Mouse (Mus musculus) myocyte (in vitro differentiated cells): ENCODE results near the gene Cbr2. TPM values are rescaled to one million over a fixed set of nuclear protein-coding genes. Genes with fewer than 3 reads are reported as not detected.
A peak's percentile ranks its signal among the peaks of the same experiment; 100 is the strongest.

Source experiments
- H3K27me3 ChIP-seq: one replicate; pipeline ENCODE4 v1.6.1; 2011; ENCODE audit not compliant: control insufficient read depth, insufficient read depth, insufficient read length
- H3K36me3 ChIP-seq: one replicate; pipeline ENCODE4 v1.6.1; 2011; ENCODE audit not compliant: control insufficient read depth, insufficient read depth
- H3K4me2 ChIP-seq: one replicate; pipeline ENCODE4 v1.6.1; 2011; ENCODE audit warnings: low read depth, control low read depth
- H3K4me3 ChIP-seq: one replicate; pipeline ENCODE4 v1.5.1; 2011; ENCODE audit warnings: mild to moderate bottlenecking, control low read depth, moderate library complexity
- H3K79me2 ChIP-seq: one replicate; pipeline ENCODE4 v1.6.1; 2011; ENCODE audit not compliant: control insufficient read depth, insufficient read depth
- H3ac ChIP-seq: one replicate; pipeline ENCODE4 v1.6.1; 2011; ENCODE audit not compliant: control insufficient read depth, insufficient read length
- CEBPB ChIP-seq: IDR thresholded peaks from 2 replicates; pipeline ENCODE4 v1.6.1; 2011; ENCODE audit warnings: mild to moderate bottlenecking, moderate library complexity; ENCODE audit not compliant: poor library complexity, insufficient read depth, severe bottlenecking
- E2F4 ChIP-seq: IDR thresholded peaks from one replicate; pipeline ENCODE4 v1.6.1; 2011; ENCODE audit warnings: mild to moderate bottlenecking, control low read depth, moderate library complexity; ENCODE audit not compliant: insufficient read depth
- MAX ChIP-seq: IDR thresholded peaks from one replicate; pipeline ENCODE4 v1.6.1; 2011; ENCODE audit warnings: low read depth, mild to moderate bottlenecking, control low read depth
- MYOD1 ChIP-seq, 3 experiments: IDR thresholded peaks; one replicate each; pipeline ENCODE4 v1.6.1; 2011; ENCODE audit warnings: control low read depth in 2 of 3, low read depth in 2 of 3, mild to moderate bottlenecking in 2 of 3, moderate library complexity in 1 of 3; ENCODE audit not compliant: insufficient read length in 2 of 3, control insufficient read depth in 1 of 3
- MYOG ChIP-seq, 3 experiments: IDR thresholded peaks; one replicate each; pipeline ENCODE4 v1.6.1; 2011; ENCODE audit warnings: control low read depth in 2 of 3, low read depth in 2 of 3, mild to moderate bottlenecking in 2 of 3; ENCODE audit not compliant: insufficient read length in 2 of 3, control insufficient read depth in 1 of 3, insufficient read depth in 1 of 3
- POLR2A ChIP-seq: IDR thresholded peaks from one replicate; pipeline ENCODE4 v1.6.1; 2011; ENCODE audit warnings: low read depth, mild to moderate bottlenecking, control low read depth, moderate library complexity; ENCODE audit not compliant: insufficient read length
- POLR2AphosphoS2 ChIP-seq: IDR thresholded peaks from one replicate; pipeline ENCODE4 v1.6.1; 2011; ENCODE audit warnings: low read depth, control low read depth; ENCODE audit not compliant: insufficient read length
- REST ChIP-seq: IDR thresholded peaks from one replicate; pipeline ENCODE4 v1.6.1; 2011; ENCODE audit warnings: mild to moderate bottlenecking, control low read depth, moderate library complexity; ENCODE audit not compliant: insufficient read depth, insufficient read length
- SRF ChIP-seq: IDR thresholded peaks from one replicate; pipeline ENCODE4 v1.6.1; 2011; ENCODE audit warnings: low read depth; ENCODE audit not compliant: control insufficient read depth, insufficient read length
- TCF12 ChIP-seq: IDR thresholded peaks from one replicate; pipeline ENCODE4 v1.6.1; 2011; ENCODE audit warnings: mild to moderate bottlenecking, control low read depth; ENCODE audit not compliant: poor library complexity, insufficient read depth, severe bottlenecking
- TCF3 ChIP-seq: IDR thresholded peaks from one replicate; pipeline ENCODE4 v1.6.1; 2011; ENCODE audit warnings: low read depth, control low read depth; ENCODE audit not compliant: insufficient read length
- USF1 ChIP-seq: IDR thresholded peaks from one replicate; pipeline ENCODE4 v1.6.1; 2011; ENCODE audit warnings: low read depth, mild to moderate bottlenecking, control low read depth, moderate library complexity
- polyA plus RNA-seq: library from polyadenylated mRNA; unstranded; fragments of >200 nt; fragmentation: generic; extraction: Trizol; gene quantifications from one replicate; pipeline ENCODE4 v1.2.1, GENCODE M21; 2012; ENCODE audit warnings: missing spikeins

The Cbr2 gene
- polyA plus RNA-seq, 1 experiment: 183 TPM

DNA sequence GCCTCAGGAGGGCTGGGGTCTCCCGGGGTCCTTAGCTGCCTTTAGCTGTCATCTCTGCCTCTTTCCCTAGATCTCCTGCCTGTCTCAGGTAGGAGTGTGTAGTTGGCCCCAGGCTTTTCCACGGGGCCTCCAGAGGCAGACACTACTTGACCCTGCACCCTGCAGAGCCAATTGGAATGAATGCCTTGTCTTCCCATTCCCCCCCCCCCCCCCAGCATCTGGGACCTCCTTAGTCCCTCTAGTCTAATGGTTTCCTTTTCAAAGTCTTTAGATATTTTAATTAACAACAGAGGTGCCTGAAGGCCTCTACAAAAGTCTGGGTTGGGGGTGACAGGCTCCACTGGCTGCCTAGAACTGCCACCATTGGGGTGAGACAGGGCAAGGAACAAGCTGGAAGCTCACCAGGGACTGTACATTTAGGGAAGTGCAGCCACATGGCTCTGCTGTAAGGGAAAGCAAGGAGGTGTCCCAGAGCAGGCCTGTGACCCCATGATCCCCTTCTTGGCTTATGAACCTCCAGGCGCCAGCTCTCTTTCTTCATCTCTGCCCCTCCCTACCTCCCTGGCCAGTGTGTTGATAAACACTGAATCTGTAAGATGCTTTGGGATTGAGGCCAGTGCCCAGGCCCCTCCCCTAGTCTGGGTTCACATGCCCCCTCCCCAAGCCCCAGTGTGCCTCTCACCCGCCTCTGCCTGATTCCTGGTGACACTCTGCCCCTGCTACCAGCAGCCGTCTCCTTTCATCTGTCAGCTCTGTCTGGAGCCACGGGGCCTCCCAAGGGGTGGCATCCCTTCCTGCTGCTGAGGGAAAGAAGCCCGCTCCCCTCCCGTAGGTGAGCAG lies 27.2 kb downstream of the Cbr2 start:
- no peaks in the 10 kb centered on the region for H3K79me2 ChIP-seq
- H3K4me2 ChIP-seq: no peak overlapping the region
- no peak overlapping the region for H3K4me3 ChIP-seq
- no peak overlapping the region for H3ac ChIP-seq
- peaks cover 3% of the 10 kb centered on the region for H3K36me3 ChIP-seq
- no peak for TF ChIP-seq REST
- TF ChIP-seq E2F4: no peak
- TF ChIP-seq TCF3: no peak
- TF ChIP-seq MYOG (IDR thresholded peaks at IDR 0.05; ENCODE audit: control insufficient read depth in 1 of 3, insufficient read depth in 1 of 3, insufficient read length in 2 of 3, low read depth in 2 of 3): no peak
- TF ChIP-seq USF1: no peak
- H3K27me3 ChIP-seq: no peaks in the 10 kb centered on the region

DNA sequence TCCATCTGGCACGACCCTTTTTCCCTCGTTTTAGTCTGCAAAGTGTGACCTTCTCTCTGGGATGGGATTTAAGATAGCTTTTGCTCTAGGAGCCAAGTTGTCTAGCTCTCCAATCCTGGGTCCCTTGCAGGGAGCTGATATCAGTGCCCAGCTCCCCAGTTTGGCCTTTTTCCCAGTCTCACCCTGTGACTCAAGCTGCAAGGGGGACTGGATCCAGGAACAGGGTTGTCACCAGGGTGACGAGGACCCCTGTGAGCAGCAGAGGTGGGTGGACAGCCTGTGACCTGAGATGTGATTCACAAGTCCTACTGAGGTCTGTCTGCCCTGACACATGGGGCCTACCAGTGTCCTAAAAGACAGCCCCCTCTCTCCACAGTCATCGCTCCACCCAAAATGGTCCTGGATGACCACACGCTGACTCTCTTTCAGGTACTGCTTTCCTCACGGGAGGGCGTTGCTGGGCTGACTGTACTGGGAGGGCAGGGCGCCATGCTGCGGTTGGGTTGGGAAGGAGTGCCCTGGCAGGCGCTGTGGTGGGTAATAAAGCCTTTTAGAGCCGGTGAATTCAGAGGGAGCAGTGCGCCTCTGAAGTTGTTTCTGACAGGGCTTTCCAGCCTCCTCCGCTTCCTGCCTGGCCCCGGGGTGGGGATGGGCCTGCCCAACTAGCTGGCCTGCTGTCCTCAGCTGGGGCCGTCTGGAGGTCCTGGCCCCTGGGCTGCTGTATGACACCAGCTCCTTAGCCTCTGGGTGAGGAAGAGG lies 28.0 kb downstream of the Cbr2 start:
- Histone ChIP-seq H3K27me3 (no peaks in the 10 kb centered on the region), H3K4me2 (no peak overlapping the region), H3ac (no peak overlapping the region), H3K79me2 (no peaks in the 10 kb centered on the region), H3K36me3 (peaks cover 3% of the 10 kb centered on the region), H3K4me3 (no peak overlapping the region)
- no peak for TF ChIP-seq REST
- no peak for TF ChIP-seq POLR2A
- TF ChIP-seq CEBPB: no peak
- TF ChIP-seq TCF3: no peak
- no peak for TF ChIP-seq MYOG (IDR thresholded peaks at IDR 0.05; ENCODE audit: control insufficient read depth in 1 of 3, insufficient read depth in 1 of 3, insufficient read length in 2 of 3, low read depth in 2 of 3)
- no peak for TF ChIP-seq POLR2AphosphoS2
- TF ChIP-seq MAX: no peak
- TF ChIP-seq MYOD1 (IDR thresholded peaks at IDR 0.05; ENCODE audit: control insufficient read depth in 1 of 3, insufficient read length in 2 of 3, low read depth in 2 of 3): no peak
- no peak for TF ChIP-seq E2F4
- TF ChIP-seq TCF12: no peak
- no peak for TF ChIP-seq SRF
- no peak for TF ChIP-seq USF1

DNA sequence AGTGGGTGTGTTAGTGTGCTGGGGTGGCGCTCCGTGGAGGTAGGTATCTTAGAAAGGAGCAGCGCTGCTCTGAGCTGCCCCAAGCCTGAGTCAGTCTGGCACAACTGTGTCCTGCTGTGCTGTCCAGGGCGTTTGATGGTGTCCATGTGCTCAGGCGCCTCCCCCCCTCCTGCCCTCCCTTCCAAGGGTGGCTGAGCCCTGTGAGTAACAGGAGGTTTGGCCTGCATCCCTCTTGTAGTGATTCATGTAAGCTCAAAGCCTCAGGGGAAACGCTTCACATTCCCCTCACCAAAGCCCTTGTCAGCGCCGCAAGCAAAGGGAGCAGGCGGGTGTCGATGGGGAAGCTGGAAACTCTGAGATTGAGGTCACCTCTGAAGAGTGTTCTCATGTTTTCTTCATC lies 34.2 kb downstream of the Cbr2 start:
- H3ac ChIP-seq: no peak overlapping the region
- no peak for TF ChIP-seq SRF
- TF ChIP-seq USF1: peak; percentile 32
- peak; percentile 64 for TF ChIP-seq MAX
- TF ChIP-seq POLR2A: peak; percentile 33
- TF ChIP-seq MYOD1 (IDR thresholded peaks at IDR 0.05; ENCODE audit: control insufficient read depth in 1 of 3, insufficient read length in 2 of 3, low read depth in 2 of 3): peak in 2 of 3 experiments; percentile 24 to 80
- peak in 2 of 3 experiments; percentile 15 to 85 for TF ChIP-seq MYOG (IDR thresholded peaks at IDR 0.05; ENCODE audit: control insufficient read depth in 1 of 3, insufficient read depth in 1 of 3, insufficient read length in 2 of 3, low read depth in 2 of 3)
- TF ChIP-seq POLR2AphosphoS2: no peak
- no peaks in the 10 kb centered on the region for H3K27me3 ChIP-seq
- H3K36me3 ChIP-seq: peaks cover 8% of the 10 kb centered on the region
- H3K79me2 ChIP-seq: peaks cover 3% of the 10 kb centered on the region
- H3K4me3 ChIP-seq: no peak overlapping the region
- peak overlapping the region; percentile 67 for H3K4me2 ChIP-seq

DNA sequence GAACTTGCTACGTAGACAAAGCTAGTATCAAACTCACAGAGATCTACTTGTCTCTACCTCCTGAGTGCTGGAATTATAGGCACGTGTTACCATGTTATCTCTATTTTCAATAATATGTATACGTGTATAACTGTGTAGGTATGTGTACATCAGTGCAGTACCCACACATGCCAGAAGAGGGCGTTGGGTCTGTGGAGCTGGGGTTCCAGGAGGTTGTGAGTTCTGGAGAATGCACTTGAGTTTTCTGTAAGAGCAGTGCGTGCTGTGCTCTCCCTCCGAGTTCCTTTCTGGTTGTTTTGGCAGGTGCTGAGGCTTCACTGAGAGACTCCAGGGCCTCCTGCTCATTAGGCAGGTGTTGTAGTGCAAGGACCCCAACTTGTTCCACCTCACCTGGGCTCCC lies 35.3 kb downstream of the Cbr2 start:
- no peak overlapping the region for H3K4me3 ChIP-seq
- H3K27me3 ChIP-seq: no peaks in the 10 kb centered on the region
- TF ChIP-seq MYOD1 (IDR thresholded peaks at IDR 0.05; ENCODE audit: control insufficient read depth in 1 of 3, insufficient read length in 2 of 3, low read depth in 2 of 3) (no peak), TCF12 (no peak), POLR2A (no peak), CEBPB (no peak), USF1 (no peak), REST (no peak), POLR2AphosphoS2 (no peak), MYOG (IDR thresholded peaks at IDR 0.05; ENCODE audit: control insufficient read depth in 1 of 3, insufficient read depth in 1 of 3, insufficient read length in 2 of 3, low read depth in 2 of 3) (no peak), E2F4 (no peak), TCF3 (no peak), SRF (no peak), MAX (no peak)
- H3K36me3 ChIP-seq: peaks cover 12% of the 10 kb centered on the region
- H3ac ChIP-seq: no peak overlapping the region
- H3K4me2 ChIP-seq: no peak overlapping the region
- peaks cover 3% of the 10 kb centered on the region for H3K79me2 ChIP-seq

DNA sequence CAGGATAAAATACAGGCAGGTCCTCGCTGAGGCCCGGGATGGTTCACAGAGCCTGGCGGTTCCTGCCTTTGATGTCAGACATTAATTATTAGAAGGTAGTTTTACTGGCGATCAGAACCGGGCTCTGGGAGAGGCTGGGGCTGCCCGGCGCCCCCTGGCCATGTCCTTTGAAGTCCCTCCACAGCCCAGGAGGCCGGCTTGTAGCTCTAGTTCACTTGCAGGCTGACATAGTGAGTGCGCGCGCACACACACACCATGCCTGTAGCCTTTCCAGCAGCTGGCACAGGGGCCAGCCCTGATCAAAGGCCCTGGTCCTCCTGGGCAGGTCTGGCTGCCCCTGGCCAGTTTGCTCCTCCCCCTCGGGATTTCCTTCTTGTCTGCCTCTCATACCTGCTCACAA lies 36.3 kb downstream of the Cbr2 start:
- Histone ChIP-seq H3K27me3 (no peaks in the 10 kb centered on the region), H3K36me3 (peaks cover 16% of the 10 kb centered on the region), H3ac (no peak overlapping the region), H3K79me2 (peaks cover 3% of the 10 kb centered on the region), H3K4me2 (no peak overlapping the region), H3K4me3 (no peak overlapping the region)
- no peak for TF ChIP-seq CEBPB
- TF ChIP-seq TCF3: no peak
- TF ChIP-seq MYOG (IDR thresholded peaks at IDR 0.05; ENCODE audit: control insufficient read depth in 1 of 3, insufficient read depth in 1 of 3, insufficient read length in 2 of 3, low read depth in 2 of 3): no peak
- no peak for TF ChIP-seq SRF
- no peak for TF ChIP-seq USF1
- TF ChIP-seq E2F4: no peak
- TF ChIP-seq POLR2AphosphoS2: no peak
- TF ChIP-seq MAX: no peak
- TF ChIP-seq REST: no peak
- no peak for TF ChIP-seq TCF12
- no peak for TF ChIP-seq MYOD1 (IDR thresholded peaks at IDR 0.05; ENCODE audit: control insufficient read depth in 1 of 3, insufficient read length in 2 of 3, low read depth in 2 of 3)
- no peak for TF ChIP-seq POLR2A
